Mouse (Mus musculus) limb, embryonic 11.5 days (tissue): ENCODE results near the gene Cblb. TPM values are rescaled to one million over a fixed set of nuclear protein-coding genes. Genes with fewer than 3 reads are reported as not detected.

Experiments
- ATAC-seq: fragments of 200-750 bp; cut with Nextera tagmentation; 2 replicates; pipeline ENCODE4 v1.8.0; 2017; ENCODE audit warnings: low read depth; ENCODE audit not compliant: insufficient number of reproducible peaks, low FRiP score, low TSS enrichment
- DNase-seq: peaks from one replicate; pipeline ENCODE4 v3.0.0-alpha.2; 2015; ENCODE audit warnings: low spot score
- H3K27ac ChIP-seq: fragments of 300-500 bp; sonication (generic); replicated peaks from 2 replicates; pipeline ENCODE4 v1.5.1; 2014; ENCODE audit warnings: low read depth, mild to moderate bottlenecking, low read length
- H3K27me3 ChIP-seq: fragments of 300-500 bp; sonication (generic); 2 replicates; pipeline ENCODE4 v1.6.1; 2014; ENCODE audit warnings: mild to moderate bottlenecking, low read length, mixed read lengths; ENCODE audit not compliant: control insufficient read depth, insufficient read depth
- H3K36me3 ChIP-seq: fragments of 300-500 bp; sonication (generic); 2 replicates; pipeline ENCODE4 v1.6.1; 2014; ENCODE audit warnings: mild to moderate bottlenecking, low read length, moderate library complexity, mixed read lengths; ENCODE audit not compliant: control insufficient read depth, insufficient read depth
- H3K4me1 ChIP-seq: fragments of 300-500 bp; sonication (generic); 2 replicates; pipeline ENCODE4 v1.6.1; 2014; ENCODE audit warnings: low read length, mixed read lengths; ENCODE audit not compliant: control insufficient read depth, insufficient read depth
- H3K4me2 ChIP-seq: fragments of 300-500 bp; sonication (generic); 2 replicates; pipeline ENCODE4 v1.6.1; 2014; ENCODE audit warnings: low read depth, mild to moderate bottlenecking, moderate library complexity; ENCODE audit not compliant: severe bottlenecking
- H3K4me3 ChIP-seq: fragments of 300-500 bp; sonication (generic); 2 replicates; pipeline ENCODE4 v1.5.1; 2014; ENCODE audit warnings: low read depth, low read length
- H3K9ac ChIP-seq: fragments of 300-500 bp; sonication (generic); 2 replicates; pipeline ENCODE4 v1.6.1; 2014; ENCODE audit warnings: mild to moderate bottlenecking, low read length
- H3K9me3 ChIP-seq: fragments of 300-500 bp; sonication (generic); 2 replicates; pipeline ENCODE4 v1.6.1; 2016; ENCODE audit warnings: low read length; ENCODE audit not compliant: control insufficient read depth
- WGBS: fragments of 180-500 bp; shearing (Covaris S2); extraction: QIAGEN DNeasy Blood & Tissue Kit; methylation state at CpG from one replicate; pipeline ENCODE4 v1.1.7; 2014; 5-methylcytosine and 5-hydroxymethylcytosine counted together
- polyA plus RNA-seq: library from polyadenylated mRNA; unstranded; fragments of >200 nt; fragmentation: Nextera tagmentation; extraction: Ambion mirVana; gene quantifications from 2 replicates; pipeline ENCODE4 v1.2.1, GENCODE M21; 2014

Cblb gene
- polyA plus RNA-seq, 1 experiment from 2014 or later, result 33.1 TPM

GRCm38 (mm10) chr16:52032376-52033330 is 1.6 kb downstream of the Cblb start:
- Histone ChIP-seq H3K4me2 (peak overlapping the region; percentile 59), H3K9me3 (no peaks in the 10 kb centered on the region), H3K4me3 (peak overlapping the region; percentile 92), H3K27me3 (no peaks in the 10 kb centered on the region), H3K9ac (peak overlapping the region; percentile 98), H3K27ac (peak overlapping the region; percentile 93), H3K36me3 (peaks cover 7% of the 10 kb centered on the region; the same call in 1 of the 2 replicates), H3K4me1 (peaks cover 2% of the 10 kb centered on the region; the same call in 1 of the 2 replicates)
- DNase-seq (no peak), ATAC-seq (no peak)
- 16% methylated on average over 28 of the region's 29 CpGs for WGBS

- H3K27ac ChIP-seq, result no peak overlapping the region
- H3K36me3 ChIP-seq, result peaks cover 10% of the 10 kb centered on the region; the same call in 1 of the 2 replicates
Observed at GRCm38 (mm10) chr16:52033381-52034315, 2.6 kb downstream of the Cblb start.

GRCm38 (mm10) chr16:52034356-52034755 is 3.3 kb downstream of the Cblb start:
- Histone ChIP-seq H3K27ac (no peak overlapping the region), H3K9me3 (no peaks in the 10 kb centered on the region), H3K36me3 (peaks cover 10% of the 10 kb centered on the region; the same call in 1 of the 2 replicates), H3K4me1 (peaks cover 2% of the 10 kb centered on the region; the same call in 1 of the 2 replicates), H3K9ac (no peak overlapping the region), H3K4me2 (no peak overlapping the region), H3K27me3 (no peaks in the 10 kb centered on the region), H3K4me3 (no peak overlapping the region)
- 90% methylated on average over 5 of the region's 5 CpGs for WGBS
- ATAC-seq, result no peak
- DNase-seq, result no peak

More at GRCm38 (mm10) chr16:52033381-52034315, 2.6 kb downstream of the Cblb start:
- Histone ChIP-seq H3K4me1 (peaks cover 2% of the 10 kb centered on the region; the same call in 1 of the 2 replicates), H3K27me3 (no peaks in the 10 kb centered on the region), H3K9ac (no peak overlapping the region), H3K4me2 (peak overlapping the region; percentile 59; the same call in 1 of the 2 replicates), H3K9me3 (no peaks in the 10 kb centered on the region), H3K4me3 (peak overlapping the region; percentile 92; the same call in 1 of the 2 replicates)
- WGBS, result 94% methylated on average over 4 of the region's 4 CpGs
- no peak for ATAC-seq
- DNase-seq, result no peak

GRCm38 (mm10) chr16:52036295-52036694 is 5.3 kb downstream of the Cblb start:
- Histone ChIP-seq H3K9me3 (no peaks in the 10 kb centered on the region), H3K9ac (no peak overlapping the region), H3K36me3 (peaks cover 10% of the 10 kb centered on the region; the same call in 1 of the 2 replicates), H3K27me3 (no peaks in the 10 kb centered on the region), H3K4me2 (no peak overlapping the region), H3K4me1 (peaks cover 2% of the 10 kb centered on the region; the same call in 1 of the 2 replicates), H3K4me3 (no peak overlapping the region), H3K27ac (no peak overlapping the region)
- ATAC-seq, result no peak
- WGBS, result 83% methylated on average over 3 of the region's 3 CpGs
- DNase-seq, result no peak

- Histone ChIP-seq H3K27me3 (no peaks in the 10 kb centered on the region), H3K9ac (no peak overlapping the region), H3K4me2 (no peak overlapping the region), H3K4me3 (no peak overlapping the region), H3K27ac (no peak overlapping the region), H3K4me1 (peaks cover 1% of the 10 kb centered on the region; the same call in 1 of the 2 replicates), H3K36me3 (peaks cover 10% of the 10 kb centered on the region; the same call in 1 of the 2 replicates), H3K9me3 (no peaks in the 10 kb centered on the region)
- ATAC-seq (no peak), DNase-seq (no peak)
- WGBS, result 94% methylated on average over 4 of the region's 4 CpGs
Observed at GRCm38 (mm10) chr16:52038283-52038682, 7.3 kb downstream of the Cblb start.

GRCm38 (mm10) chr16:52038821-52039220 is 7.8 kb downstream of the Cblb start:
- 94% methylated on average over 2 of the region's 2 CpGs for WGBS

GRCm38 (mm10) chr16:52040937-52041336 is 9.9 kb downstream of the Cblb start:
- ATAC-seq, result no peak
- no peak overlapping the region for H3K27ac ChIP-seq
- no peaks in the 10 kb centered on the region for H3K4me1 ChIP-seq
- H3K4me3 ChIP-seq, result no peak overlapping the region
- H3K4me2 ChIP-seq, result no peak overlapping the region
- H3K27me3 ChIP-seq, result no peaks in the 10 kb centered on the region
- no peaks in the 10 kb centered on the region for H3K9me3 ChIP-seq
- no peak for DNase-seq
- H3K9ac ChIP-seq, result no peak overlapping the region
- H3K36me3 ChIP-seq, result peaks cover 7% of the 10 kb centered on the region; the same call in 1 of the 2 replicates
- WGBS, result 84% methylated on average over 4 of the region's 4 CpGs

More at GRCm38 (mm10) chr16:52038821-52039220, 7.8 kb downstream of the Cblb start:
- DNase-seq, result no peak
- Histone ChIP-seq H3K4me2 (no peak overlapping the region), H3K9ac (no peak overlapping the region), H3K36me3 (peaks cover 10% of the 10 kb centered on the region; the same call in 1 of the 2 replicates), H3K4me1 (no peaks in the 10 kb centered on the region; the same call in 1 of the 2 replicates), H3K27me3 (no peaks in the 10 kb centered on the region), H3K9me3 (no peaks in the 10 kb centered on the region), H3K4me3 (no peak overlapping the region), H3K27ac (no peak overlapping the region)
- no peak for ATAC-seq
